23 mouse cellular contexts compared by ENCODE assay signal in genomic region chr2:71882914-71883651, GRCm38 (mm10). TPM values are rescaled to one million over a fixed set of nuclear protein-coding genes. Genes with fewer than 3 reads are reported as not detected.
DNase-seq lines count a peak whose midpoint lies in the region; ATAC-seq and TF ChIP-seq lines count a peak whose summit lies in the region.
"Had no signal": no experiment of that assay in that cellular context is flagged by ENCODE, and none has a peak within 500 bp of the region (broad histone marks: within the 10 kb centered on the region; RNA-seq: fewer than 3 reads in every experiment).

No protein-coding gene starts in this region.

- ATAC-seq in stomach, postnatal 0 days (ENCODE audit: low FRiP score, low TSS enrichment): no peak
- ATAC-seq: hindbrain, embryonic 16.5 days had no signal

- no peak overlapping the region for H3K9ac ChIP-seq in stomach, postnatal 0 days (ENCODE audit: low read length)
- H3K9ac ChIP-seq: limb, embryonic 12.5 days; liver, embryonic 15.5 days; lung, embryonic 15.5 days; neural tube, embryonic 13.5 days; stomach, embryonic 15.5 days had no signal

- no peak for TF ChIP-seq POLR2A in brain, embryonic 14.5 days (IDR thresholded peaks at IDR 0.05; ENCODE audit: borderline replicate concordance, extremely low read depth, insufficient read depth, insufficient read length, poor library complexity, severe bottlenecking)

- H3K4me3 ChIP-seq in gastrocnemius, adult 2 months: peak overlapping the region; percentile 41
- H3K4me3 ChIP-seq in stomach, postnatal 0 days (ENCODE audit: low read depth, low read length): no peak overlapping the region
- H3K4me3 ChIP-seq: limb, embryonic 12.5 days; liver, embryonic 15.5 days; lung, embryonic 15.5 days; neural tube, embryonic 13.5 days; stomach, embryonic 15.5 days had no signal

- H3K36me3 ChIP-seq in stomach, postnatal 0 days (ENCODE audit: control insufficient read depth, insufficient read depth, low read length): peaks cover 8% of the 10 kb centered on the region; the same call in 1 of the 2 replicates
- H3K36me3 ChIP-seq: neural tube, embryonic 13.5 days had no signal

- TF ChIP-seq CTCF in gastrocnemius, adult 2 months (IDR thresholded peaks at IDR 0.05): no peak
- TF ChIP-seq CTCF in brain, embryonic 14.5 days (IDR thresholded peaks at IDR 0.05; ENCODE audit: borderline replicate concordance, extremely low read depth, insufficient read depth, insufficient read length): no peak
- no peak for TF ChIP-seq CTCF in stomach, postnatal 0 days (IDR thresholded peaks at IDR 0.05; ENCODE audit: low read depth)

- no peaks in the 10 kb centered on the region for H3K9me3 ChIP-seq in stomach, postnatal 0 days (ENCODE audit: control insufficient read depth, low read length)
- H3K9me3 ChIP-seq: limb, embryonic 12.5 days; liver, embryonic 15.5 days; lung, embryonic 15.5 days; neural tube, embryonic 13.5 days; stomach, embryonic 15.5 days had no signal

- H3K27me3 ChIP-seq in stomach, postnatal 0 days (ENCODE audit: control insufficient read depth, insufficient read depth, low read length): no peaks in the 10 kb centered on the region
- H3K27me3 ChIP-seq: CH12.LX; limb, embryonic 12.5 days; liver, embryonic 15.5 days; lung, embryonic 15.5 days; neural tube, embryonic 13.5 days; stomach, embryonic 15.5 days had no signal

- no peak overlapping the region for H3K4me2 ChIP-seq in stomach, postnatal 0 days (replicated peaks; ENCODE audit: low read depth)
- H3K4me2 ChIP-seq: limb, embryonic 12.5 days; liver, embryonic 15.5 days; lung, embryonic 15.5 days; midbrain, embryonic 11.5 days; neural tube, embryonic 13.5 days; stomach, embryonic 15.5 days had no signal

- no peak for DNase-seq in gastrocnemius, adult 2 months
- DNase-seq in gastrocnemius, postnatal 36 days: no peak
- peak; percentile 27 for DNase-seq in MN1 (ENCODE audit: low spot score)
- DNase-seq in brain, embryonic 14.5 days (ENCODE audit: low read depth): peak; percentile 37
- DNase-seq in lung, postnatal 10 days: peak; percentile 45
- no peak for DNase-seq in embryo, embryonic 10.5 days (ENCODE audit: low spot score)
- DNase-seq in B cell, adult 2 months: no peak
- DNase-seq in stomach, postnatal 0 days (ENCODE audit: low spot score): no peak
- DNase-seq: adrenal gland, adult 8-10 months; cerebellum, adult 11 months; cerebellum, adult 9-10 months; kidney, adult 2 months; kidney, postnatal 4 days; thymus, postnatal 14 days had no signal

- no peaks in the 10 kb centered on the region for H3K4me1 ChIP-seq in stomach, postnatal 0 days (replicated peaks; ENCODE audit: control insufficient read depth, insufficient read depth)
- H3K4me1 ChIP-seq: limb, embryonic 12.5 days; lung, embryonic 15.5 days; neural tube, embryonic 13.5 days; stomach, embryonic 15.5 days had no signal

- TF ChIP-seq EP300 in stomach, postnatal 0 days (optimal IDR thresholded peaks at IDR 0.05): no peak

- WGBS in stomach, postnatal 0 days: 79% methylated on average over 19 of the region's 19 CpGs

- intact Hi-C loops in gastrocnemius, adult 2 months (cut with DNase I): no loop called here
- intact Hi-C loops in gastrocnemius, postnatal 36 days (cut with DNase I): no loop called here

- no peak overlapping the region for H3K27ac ChIP-seq in gastrocnemius, adult 2 months
- no peak overlapping the region for H3K27ac ChIP-seq in stomach, postnatal 0 days (replicated peaks)
- H3K27ac ChIP-seq: kidney, postnatal 0 days; limb, embryonic 12.5 days; liver, embryonic 15.5 days; lung, embryonic 15.5 days; neural tube, embryonic 13.5 days; stomach, embryonic 15.5 days had no signal

RNA-seq across cellular contexts. Expression of gene Pdk1, which starts 10.1 kb away (rescaled TPM):
- total RNA-seq in gastrocnemius, adult 2 months (2021): 10 to 100 TPM; 52.2 to 85.3 TPM
- 10 to 100 TPM; 47.5 to 61.2 TPM for total RNA-seq in gastrocnemius, postnatal 36 days (2021)
- 11.4 and 14.1 TPM in 2 replicates for polyA plus RNA-seq in brain, embryonic 14.5 days (2012; rRNA removed)
- polyA plus RNA-seq in stomach, postnatal 0 days (2015; fragmentation: Nextera tagmentation; extraction: Ambion mirVana): 35.4 and 37.4 TPM in 2 replicates

Comparison
In these comparisons a context has a peak if more than half of its experiments do, and no peak if none do; other contexts are left out.
1. DNase-seq: peak in MN1 (single experiment), brain, embryonic 14.5 days (single experiment) and lung, postnatal 10 days (single experiment); none in gastrocnemius, adult 2 months (single experiment), gastrocnemius, postnatal 36 days (0 of 2), embryo, embryonic 10.5 days (single experiment), B cell, adult 2 months (0 of 2) and stomach, postnatal 0 days (single experiment).